Mouse (Mus musculus): ENCODE data around the gene Casp8. TPM values are rescaled to one million over a fixed set of nuclear protein-coding genes. Genes with fewer than 3 reads are reported as not detected.
"Not testable (repeated sequence)": the region's sequence is repeated elsewhere in the genome, so short reads cannot be mapped to it uniquely, and the experiment has no call there.

Casp8 gene
- polyA plus RNA-seq, 1 experiment: 11.8 TPM

GRCm38 (mm10) chr1:58830741-58831140, 35.6 kb downstream of the Casp8 start:
- no peak for TF ChIP-seq MAX (IDR thresholded peaks at IDR 0.05)
- no peak for TF ChIP-seq CEBPB (IDR thresholded peaks at IDR 0.05; ENCODE audit: low read depth)
- no peak for TF ChIP-seq USF1 (IDR thresholded peaks at IDR 0.05; ENCODE audit: low read depth)
- no peak for TF ChIP-seq MYOD1 (IDR thresholded peaks at IDR 0.05; ENCODE audit: control insufficient read depth, insufficient read length, low read depth)
- TF ChIP-seq CTCF (IDR thresholded peaks at IDR 0.05; ENCODE audit: control insufficient read depth, insufficient read depth, insufficient read length): no peak
- TF ChIP-seq FOSL1 (IDR thresholded peaks at IDR 0.05; ENCODE audit: insufficient read depth, low read length, poor library complexity, severe bottlenecking): no peak
- TF ChIP-seq MYOG (IDR thresholded peaks at IDR 0.05; ENCODE audit: control insufficient read depth, extremely low read depth, insufficient read length): no peak
- Histone ChIP-seq H3ac (ENCODE audit: control insufficient read depth, insufficient read length, low read depth) (no peak overlapping the region), H3K4me3 (ENCODE audit: insufficient read depth, poor library complexity, severe bottlenecking) (no peak overlapping the region), H3K79me3 (ENCODE audit: low read depth) (no peaks in the 10 kb centered on the region), H3K27me3 (ENCODE audit: control insufficient read depth, insufficient read depth, insufficient read length) (no peaks in the 10 kb centered on the region), H3K79me2 (ENCODE audit: control insufficient read depth, insufficient read depth) (no peaks in the 10 kb centered on the region), H3K36me3 (ENCODE audit: control insufficient read depth, insufficient read depth) (peaks cover 51% of the 10 kb centered on the region)

DNA sequence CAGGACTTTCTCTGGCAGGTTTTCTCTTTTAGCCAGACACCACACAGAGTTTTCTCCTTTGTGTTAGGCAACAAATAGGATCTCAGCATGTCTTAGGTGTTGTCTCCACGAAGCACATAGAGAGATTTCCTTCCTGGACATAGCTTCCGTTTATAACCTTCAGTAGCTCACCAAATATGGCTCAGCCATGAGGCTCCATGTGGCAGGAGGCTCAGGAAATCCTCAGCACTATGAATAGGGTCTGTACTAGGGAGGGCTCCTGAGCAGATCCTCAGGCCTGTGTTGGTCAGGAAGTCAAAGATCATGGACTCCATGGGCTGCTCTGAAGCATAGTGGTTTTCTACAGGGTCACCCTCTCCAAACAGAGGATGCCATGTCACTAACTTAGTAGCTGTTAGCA, 37.0 kb downstream of the Casp8 start:
- H3K79me2 ChIP-seq (ENCODE audit: control insufficient read depth, insufficient read depth): no peaks in the 10 kb centered on the region
- no peak overlapping the region for H3ac ChIP-seq (ENCODE audit: control insufficient read depth, insufficient read length, low read depth)
- H3K4me3 ChIP-seq (ENCODE audit: insufficient read depth, poor library complexity, severe bottlenecking): no peak overlapping the region
- H3K79me3 ChIP-seq (ENCODE audit: low read depth): no peaks in the 10 kb centered on the region
- no peak for TF ChIP-seq CTCF (IDR thresholded peaks at IDR 0.05; ENCODE audit: control insufficient read depth, insufficient read depth, insufficient read length)
- TF ChIP-seq MYOD1 (IDR thresholded peaks at IDR 0.05; ENCODE audit: control insufficient read depth, insufficient read length, low read depth): no peak
- no peak for TF ChIP-seq USF1 (IDR thresholded peaks at IDR 0.05; ENCODE audit: low read depth)
- no peak for TF ChIP-seq MAX (IDR thresholded peaks at IDR 0.05)
- no peak for TF ChIP-seq CEBPB (IDR thresholded peaks at IDR 0.05; ENCODE audit: low read depth)
- TF ChIP-seq MYOG (IDR thresholded peaks at IDR 0.05; ENCODE audit: control insufficient read depth, extremely low read depth, insufficient read length): no peak
- TF ChIP-seq FOSL1 (IDR thresholded peaks at IDR 0.05; ENCODE audit: insufficient read depth, low read length, poor library complexity, severe bottlenecking): no peak
- peaks cover 49% of the 10 kb centered on the region for H3K36me3 ChIP-seq (ENCODE audit: control insufficient read depth, insufficient read depth)
- no peaks in the 10 kb centered on the region for H3K27me3 ChIP-seq (ENCODE audit: control insufficient read depth, insufficient read depth, insufficient read length)

DNA sequence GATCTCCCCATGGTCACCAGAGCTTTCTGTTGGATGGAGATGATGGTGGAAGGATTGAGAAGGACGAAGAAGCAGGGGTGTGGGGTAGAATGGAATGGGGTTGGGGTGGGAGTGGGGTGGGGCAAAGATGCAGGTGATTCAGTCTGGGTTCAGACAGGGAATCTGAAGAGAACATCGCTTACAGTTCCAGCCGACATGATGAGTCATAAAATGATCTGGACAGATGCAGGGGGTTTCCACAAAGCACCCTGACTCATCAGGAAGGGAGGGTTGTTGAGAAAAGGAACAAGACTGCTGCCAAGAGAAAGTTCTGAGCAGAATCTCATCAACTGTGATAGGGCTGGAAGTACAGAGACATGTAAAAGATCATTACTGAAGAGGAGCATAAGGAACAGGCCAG, 61.6 kb downstream of the Casp8 start:
- H3K27me3 ChIP-seq (ENCODE audit: control insufficient read depth, insufficient read depth, insufficient read length); H3K36me3 ChIP-seq (ENCODE audit: control insufficient read depth, insufficient read depth); H3K79me2 ChIP-seq (ENCODE audit: control insufficient read depth, insufficient read depth); H3K4me3 ChIP-seq (ENCODE audit: insufficient read depth, poor library complexity, severe bottlenecking); H3ac ChIP-seq (ENCODE audit: control insufficient read depth, insufficient read length, low read depth); H3K79me3 ChIP-seq (ENCODE audit: low read depth): not testable (repeated sequence)
- TF ChIP-seq MYOD1 (IDR thresholded peaks at IDR 0.05; ENCODE audit: control insufficient read depth, insufficient read length, low read depth): peak; percentile 23

DNA sequence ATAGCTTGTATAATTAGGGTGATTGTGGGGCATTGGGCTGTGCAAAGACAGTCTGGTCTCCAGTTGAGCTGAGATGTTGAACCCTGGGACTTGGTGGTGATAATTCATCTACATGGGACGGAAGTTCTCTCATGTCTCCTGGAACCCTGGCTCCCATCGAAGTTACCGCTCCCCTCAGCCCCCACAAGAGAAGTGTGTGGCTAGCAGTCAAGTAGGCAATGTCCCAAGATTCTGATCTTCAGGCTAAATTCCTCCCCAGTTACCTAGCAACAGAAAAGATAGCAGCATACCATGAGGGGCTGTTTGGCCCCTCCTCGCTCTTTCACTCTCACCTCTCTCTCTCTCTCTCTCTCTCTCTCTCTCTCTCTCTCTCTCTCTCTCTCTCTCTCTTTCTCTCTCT, 64.0 kb downstream of the Casp8 start:
- H3K79me2 ChIP-seq (ENCODE audit: control insufficient read depth, insufficient read depth); H3K79me3 ChIP-seq (ENCODE audit: low read depth); H3K27me3 ChIP-seq (ENCODE audit: control insufficient read depth, insufficient read depth, insufficient read length); H3K4me3 ChIP-seq (ENCODE audit: insufficient read depth, poor library complexity, severe bottlenecking); H3K36me3 ChIP-seq (ENCODE audit: control insufficient read depth, insufficient read depth); H3ac ChIP-seq (ENCODE audit: control insufficient read depth, insufficient read length, low read depth): not testable (repeated sequence)

- H3K79me2 ChIP-seq (ENCODE audit: control insufficient read depth, insufficient read depth); H3K79me3 ChIP-seq (ENCODE audit: low read depth); H3ac ChIP-seq (ENCODE audit: control insufficient read depth, insufficient read length, low read depth); H3K27me3 ChIP-seq (ENCODE audit: control insufficient read depth, insufficient read depth, insufficient read length); H3K36me3 ChIP-seq (ENCODE audit: control insufficient read depth, insufficient read depth); H3K4me3 ChIP-seq (ENCODE audit: insufficient read depth, poor library complexity, severe bottlenecking): not testable (repeated sequence)
Observed at GRCm38 (mm10) chr1:58859738-58860365, 64.7 kb downstream of the Casp8 start.

DNA sequence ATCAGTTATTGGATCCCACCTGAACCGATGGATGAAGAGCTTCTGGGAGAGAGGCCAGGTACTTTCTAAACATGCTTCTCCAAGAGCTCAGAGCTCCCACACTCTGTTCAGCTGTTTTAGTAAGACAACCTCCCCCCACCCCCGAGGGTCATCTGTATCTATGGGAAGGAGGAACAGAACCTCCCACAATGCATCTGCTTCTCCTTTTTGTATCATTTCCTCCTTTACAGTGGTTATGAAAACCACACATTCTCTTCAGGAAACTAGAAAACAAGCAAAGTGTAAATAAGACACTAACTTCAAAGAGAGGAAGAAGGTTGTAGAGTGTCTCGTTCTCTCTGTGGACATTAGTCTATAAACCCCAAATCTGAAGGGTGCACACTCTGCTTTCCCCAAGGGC, 65.4 kb downstream of the Casp8 start:
- not testable (repeated sequence) for H3K4me3 ChIP-seq (ENCODE audit: insufficient read depth, poor library complexity, severe bottlenecking); H3ac ChIP-seq (ENCODE audit: control insufficient read depth, insufficient read length, low read depth); H3K27me3 ChIP-seq (ENCODE audit: control insufficient read depth, insufficient read depth, insufficient read length); H3K79me3 ChIP-seq (ENCODE audit: low read depth); H3K79me2 ChIP-seq (ENCODE audit: control insufficient read depth, insufficient read depth); H3K36me3 ChIP-seq (ENCODE audit: control insufficient read depth, insufficient read depth)

GRCm38 (mm10) chr1:58876500-58876899, 81.3 kb downstream of the Casp8 start:
- not testable (repeated sequence) for H3K27me3 ChIP-seq (ENCODE audit: control insufficient read depth, insufficient read depth, insufficient read length); H3K79me2 ChIP-seq (ENCODE audit: control insufficient read depth, insufficient read depth); H3ac ChIP-seq (ENCODE audit: control insufficient read depth, insufficient read length, low read depth); H3K79me3 ChIP-seq (ENCODE audit: low read depth); H3K36me3 ChIP-seq (ENCODE audit: control insufficient read depth, insufficient read depth); H3K4me3 ChIP-seq (ENCODE audit: insufficient read depth, poor library complexity, severe bottlenecking)

DNA sequence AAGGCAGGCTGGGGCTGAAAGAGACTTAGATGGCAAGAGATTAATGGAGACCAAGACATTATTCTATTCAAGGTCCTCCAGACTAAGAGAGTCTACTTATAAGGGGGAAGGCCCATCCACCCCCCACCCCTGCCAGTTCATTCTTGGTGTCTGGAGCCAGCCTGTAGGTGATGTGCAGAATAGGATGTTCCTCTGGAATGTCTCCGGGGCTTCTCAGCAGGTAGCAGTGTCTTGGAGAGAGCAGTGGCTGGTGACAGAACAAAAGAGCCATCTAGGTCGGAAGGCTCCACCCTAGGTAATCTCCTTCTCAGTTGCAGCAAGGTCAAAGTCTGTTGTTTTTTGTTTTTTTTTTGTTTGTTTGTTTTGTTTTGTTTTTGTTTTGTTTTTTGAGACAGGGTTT, 84.1 kb downstream of the Casp8 start:
- H3K79me2 ChIP-seq (ENCODE audit: control insufficient read depth, insufficient read depth); H3K79me3 ChIP-seq (ENCODE audit: low read depth); H3ac ChIP-seq (ENCODE audit: control insufficient read depth, insufficient read length, low read depth); H3K4me3 ChIP-seq (ENCODE audit: insufficient read depth, poor library complexity, severe bottlenecking); H3K27me3 ChIP-seq (ENCODE audit: control insufficient read depth, insufficient read depth, insufficient read length); H3K36me3 ChIP-seq (ENCODE audit: control insufficient read depth, insufficient read depth): not testable (repeated sequence)

- H3ac ChIP-seq (ENCODE audit: control insufficient read depth, insufficient read length, low read depth); H3K79me2 ChIP-seq (ENCODE audit: control insufficient read depth, insufficient read depth); H3K27me3 ChIP-seq (ENCODE audit: control insufficient read depth, insufficient read depth, insufficient read length); H3K79me3 ChIP-seq (ENCODE audit: low read depth); H3K4me3 ChIP-seq (ENCODE audit: insufficient read depth, poor library complexity, severe bottlenecking); H3K36me3 ChIP-seq (ENCODE audit: control insufficient read depth, insufficient read depth): not testable (repeated sequence)
Observed at GRCm38 (mm10) chr1:58883279-58883678, 88.1 kb downstream of the Casp8 start.

Data from C2C12 (cell line).